Mouse (Mus musculus): ENCODE measurements around the gene Ahctf1. TPM values are rescaled to one million over a fixed set of nuclear protein-coding genes. Genes with fewer than 3 reads are reported as not detected.
"Not testable (repeated sequence)": the region's sequence is repeated elsewhere in the genome, so short reads cannot be mapped to it uniquely, and the experiment has no call there.

The Ahctf1 gene
- polyA plus RNA-seq, 1 experiment from 2014 or later = 20.1 TPM

- ATAC-seq = no peak
- Histone ChIP-seq H3K9me3 (ENCODE audit: control insufficient read depth, low read length) (no peaks in the 10 kb centered on the region; the same call in 1 of the 2 replicates), H3K36me3 (ENCODE audit: control insufficient read depth, insufficient read depth) (no peaks in the 10 kb centered on the region), H3K27ac (ENCODE audit: low read length) (no peak overlapping the region), H3K4me2 (ENCODE audit: low read length) (no peak overlapping the region), H3K9ac (replicated peaks; ENCODE audit: low read depth, low read length) (no peak overlapping the region), H3K4me1 (replicated peaks; ENCODE audit: control insufficient read depth, insufficient read depth, low read length) (no peaks in the 10 kb centered on the region), H3K27me3 (replicated peaks; ENCODE audit: control insufficient read depth, insufficient read depth, low read length) (no peaks in the 10 kb centered on the region), H3K4me3 (replicated peaks; ENCODE audit: low read length) (no peak overlapping the region)
- 85% methylated on average over 1 of the region's 1 CpGs for WGBS
Measured at GRCm38 (mm10) chr1:179835753-179836425, 32.4 kb upstream of the Ahctf1 start.

GRCm38 (mm10) chr1:179833596-179833995, 30.1 kb upstream of the Ahctf1 start:
- H3K4me3 ChIP-seq (replicated peaks; ENCODE audit: low read length) = no peak overlapping the region
- no peaks in the 10 kb centered on the region for H3K27me3 ChIP-seq (replicated peaks; ENCODE audit: control insufficient read depth, insufficient read depth, low read length)
- 96% methylated on average over 1 of the region's 1 CpGs for WGBS
- H3K4me1 ChIP-seq (replicated peaks; ENCODE audit: control insufficient read depth, insufficient read depth, low read length) = no peaks in the 10 kb centered on the region
- H3K4me2 ChIP-seq (ENCODE audit: low read length) = no peak overlapping the region
- ATAC-seq = no peak
- no peaks in the 10 kb centered on the region; the same call in 1 of the 2 replicates for H3K9me3 ChIP-seq (ENCODE audit: control insufficient read depth, low read length)
- no peak overlapping the region for H3K27ac ChIP-seq (ENCODE audit: low read length)
- H3K36me3 ChIP-seq (ENCODE audit: control insufficient read depth, insufficient read depth) = no peaks in the 10 kb centered on the region
- H3K9ac ChIP-seq (replicated peaks; ENCODE audit: low read depth, low read length) = no peak overlapping the region

- H3K4me1 ChIP-seq (replicated peaks; ENCODE audit: control insufficient read depth, insufficient read depth, low read length) = no peaks in the 10 kb centered on the region
- no peak overlapping the region for H3K4me2 ChIP-seq (ENCODE audit: low read length)
- 84% methylated on average over 7 of the region's 7 CpGs for WGBS
- H3K9me3 ChIP-seq (ENCODE audit: control insufficient read depth, low read length) = no peaks in the 10 kb centered on the region; the same call in 1 of the 2 replicates
- H3K4me3 ChIP-seq (replicated peaks; ENCODE audit: low read length) = no peak overlapping the region
- no peak overlapping the region for H3K27ac ChIP-seq (ENCODE audit: low read length)
- no peaks in the 10 kb centered on the region for H3K36me3 ChIP-seq (ENCODE audit: control insufficient read depth, insufficient read depth)
- no peak overlapping the region for H3K9ac ChIP-seq (replicated peaks; ENCODE audit: low read depth, low read length)
- ATAC-seq = no peak
- no peaks in the 10 kb centered on the region for H3K27me3 ChIP-seq (replicated peaks; ENCODE audit: control insufficient read depth, insufficient read depth, low read length)
Measured at GRCm38 (mm10) chr1:179832710-179833240, 29.3 kb upstream of the Ahctf1 start.

- no peaks in the 10 kb centered on the region for H3K36me3 ChIP-seq (ENCODE audit: control insufficient read depth, insufficient read depth)
- no peak overlapping the region for H3K4me2 ChIP-seq (ENCODE audit: low read length)
- no peak overlapping the region for H3K27ac ChIP-seq (ENCODE audit: low read length)
- no peaks in the 10 kb centered on the region for H3K4me1 ChIP-seq (replicated peaks; ENCODE audit: control insufficient read depth, insufficient read depth, low read length)
- 82% methylated on average over 4 of the region's 4 CpGs for WGBS
- H3K27me3 ChIP-seq (replicated peaks; ENCODE audit: control insufficient read depth, insufficient read depth, low read length) = no peaks in the 10 kb centered on the region
- no peak for ATAC-seq
- no peak overlapping the region for H3K4me3 ChIP-seq (replicated peaks; ENCODE audit: low read length)
- no peak overlapping the region for H3K9ac ChIP-seq (replicated peaks; ENCODE audit: low read depth, low read length)
- H3K9me3 ChIP-seq (ENCODE audit: control insufficient read depth, low read length) = no peaks in the 10 kb centered on the region; the same call in 1 of the 2 replicates
Measured at GRCm38 (mm10) chr1:179828900-179829299, 25.4 kb upstream of the Ahctf1 start.

GRCm38 (mm10) chr1:179828051-179828450, 24.6 kb upstream of the Ahctf1 start:
- no peak for ATAC-seq
- Histone ChIP-seq H3K4me3 (replicated peaks; ENCODE audit: low read length) (no peak overlapping the region), H3K27ac (ENCODE audit: low read length) (no peak overlapping the region), H3K27me3 (replicated peaks; ENCODE audit: control insufficient read depth, insufficient read depth, low read length) (no peaks in the 10 kb centered on the region), H3K36me3 (ENCODE audit: control insufficient read depth, insufficient read depth) (no peaks in the 10 kb centered on the region), H3K4me2 (ENCODE audit: low read length) (no peak overlapping the region), H3K9me3 (ENCODE audit: control insufficient read depth, low read length) (no peaks in the 10 kb centered on the region), H3K4me1 (replicated peaks; ENCODE audit: control insufficient read depth, insufficient read depth, low read length) (no peaks in the 10 kb centered on the region), H3K9ac (replicated peaks; ENCODE audit: low read depth, low read length) (no peak overlapping the region)
- 88% methylated on average over 5 of the region's 5 CpGs for WGBS

GRCm38 (mm10) chr1:179824549-179824948, 21.1 kb upstream of the Ahctf1 start:
- no peak overlapping the region for H3K27ac ChIP-seq (ENCODE audit: low read length)
- no peak for ATAC-seq
- no peak overlapping the region for H3K9ac ChIP-seq (replicated peaks; ENCODE audit: low read depth, low read length)
- no peaks in the 10 kb centered on the region for H3K27me3 ChIP-seq (replicated peaks; ENCODE audit: control insufficient read depth, insufficient read depth, low read length)
- H3K36me3 ChIP-seq (ENCODE audit: control insufficient read depth, insufficient read depth) = no peaks in the 10 kb centered on the region
- 87% methylated on average over 5 of the region's 5 CpGs for WGBS
- H3K9me3 ChIP-seq (ENCODE audit: control insufficient read depth, low read length) = no peaks in the 10 kb centered on the region
- H3K4me2 ChIP-seq (ENCODE audit: low read length) = no peak overlapping the region
- H3K4me1 ChIP-seq (replicated peaks; ENCODE audit: control insufficient read depth, insufficient read depth, low read length) = no peaks in the 10 kb centered on the region
- H3K4me3 ChIP-seq (replicated peaks; ENCODE audit: low read length) = no peak overlapping the region

GRCm38 (mm10) chr1:179818490-179819278, 15.2 kb upstream of the Ahctf1 start:
- WGBS = 89% methylated on average over 11 of the region's 11 CpGs

GRCm38 (mm10) chr1:179814616-179815015, 11.1 kb upstream of the Ahctf1 start:
- Histone ChIP-seq H3K4me2 (ENCODE audit: low read length) (no peak overlapping the region), H3K36me3 (ENCODE audit: control insufficient read depth, insufficient read depth) (no peaks in the 10 kb centered on the region), H3K4me1 (replicated peaks; ENCODE audit: control insufficient read depth, insufficient read depth, low read length) (no peaks in the 10 kb centered on the region), H3K9ac (replicated peaks; ENCODE audit: low read depth, low read length) (no peak overlapping the region), H3K4me3 (replicated peaks; ENCODE audit: low read length) (no peak overlapping the region), H3K27me3 (replicated peaks; ENCODE audit: control insufficient read depth, insufficient read depth, low read length) (no peaks in the 10 kb centered on the region), H3K9me3 (ENCODE audit: control insufficient read depth, low read length) (no peaks in the 10 kb centered on the region), H3K27ac (ENCODE audit: low read length) (no peak overlapping the region)
- ATAC-seq = no peak
- WGBS = 90% methylated on average over 2 of the region's 2 CpGs

More at GRCm38 (mm10) chr1:179818490-179819278, 15.2 kb upstream of the Ahctf1 start:
- not testable (repeated sequence) for H3K4me1 ChIP-seq (replicated peaks; ENCODE audit: control insufficient read depth, insufficient read depth, low read length); H3K27ac ChIP-seq (ENCODE audit: low read length); H3K27me3 ChIP-seq (replicated peaks; ENCODE audit: control insufficient read depth, insufficient read depth, low read length); H3K9me3 ChIP-seq (ENCODE audit: control insufficient read depth, low read length); H3K36me3 ChIP-seq (ENCODE audit: control insufficient read depth, insufficient read depth); H3K9ac ChIP-seq (replicated peaks; ENCODE audit: low read depth, low read length); H3K4me2 ChIP-seq (ENCODE audit: low read length); H3K4me3 ChIP-seq (replicated peaks; ENCODE audit: low read length); ATAC-seq

GRCm38 (mm10) chr1:179813385-179813784, 9.9 kb upstream of the Ahctf1 start:
- no peak overlapping the region for H3K4me3 ChIP-seq (replicated peaks; ENCODE audit: low read length)
- ATAC-seq = no peak
- no peaks in the 10 kb centered on the region for H3K4me1 ChIP-seq (replicated peaks; ENCODE audit: control insufficient read depth, insufficient read depth, low read length)
- no peaks in the 10 kb centered on the region for H3K27me3 ChIP-seq (replicated peaks; ENCODE audit: control insufficient read depth, insufficient read depth, low read length)
- no peak overlapping the region for H3K9ac ChIP-seq (replicated peaks; ENCODE audit: low read depth, low read length)
- H3K9me3 ChIP-seq (ENCODE audit: control insufficient read depth, low read length) = no peaks in the 10 kb centered on the region
- H3K36me3 ChIP-seq (ENCODE audit: control insufficient read depth, insufficient read depth) = no peaks in the 10 kb centered on the region
- WGBS = 58% methylated on average over 2 of the region's 2 CpGs
- no peak overlapping the region for H3K27ac ChIP-seq (ENCODE audit: low read length)
- H3K4me2 ChIP-seq (ENCODE audit: low read length) = no peak overlapping the region
